In genomic region chr1:191317591-191318196, GRCm38 (mm10) we compare ENCODE assay signal across 8 mouse cellular contexts. TPM values are rescaled to one million over a fixed set of nuclear protein-coding genes. Genes with fewer than 3 reads are reported as not detected.
DNase-seq lines count a peak whose midpoint lies in the region; ATAC-seq and TF ChIP-seq lines count a peak whose summit lies in the region.

TSS of gene Nenf (minus strand) at chr1:191318194.

- 1% methylated on average over 51 of the region's 54 CpGs for WGBS in forebrain, embryonic 14.5 days
- under 1% methylated on average over 52 of the region's 54 CpGs for WGBS in heart, postnatal 0 days
- under 1% methylated on average over 52 of the region's 54 CpGs for WGBS in neural tube, embryonic 15.5 days

- H3K4me1 ChIP-seq in ES-E14 (ENCODE audit: control insufficient read depth in 2 of 2, insufficient read depth in 2 of 2, low read length in 2 of 2, poor library complexity in 1 of 2): no peaks in the 10 kb centered on the region
- H3K4me1 ChIP-seq in forebrain, embryonic 14.5 days (ENCODE audit: control insufficient read depth, insufficient read depth, low read length): peaks cover 4% of the 10 kb centered on the region; the same call in 1 of the 2 replicates
- peaks cover 10% of the 10 kb centered on the region for H3K4me1 ChIP-seq in heart, postnatal 0 days (ENCODE audit: control insufficient read depth, insufficient read depth)
- H3K4me1 ChIP-seq in neural tube, embryonic 15.5 days: peaks cover 20% of the 10 kb centered on the region

- TF ChIP-seq EP300 in heart, postnatal 0 days (IDR thresholded peaks at IDR 0.05; ENCODE audit: low read depth): no peak

- H3K27ac ChIP-seq in ES-E14 (ENCODE audit: insufficient read depth, low read depth, low read length, poor library complexity, severe bottlenecking): no peak within 1 kb of the TSS
- 0 out of 2 replicates have a peak within 1 kb of the TSS, but pooled peaks have one; percentile 27 for H3K27ac ChIP-seq in forebrain, embryonic 14.5 days (ENCODE audit: low read depth, low read length)
- H3K27ac ChIP-seq in heart, postnatal 0 days (ENCODE audit: low read depth): peak within 1 kb of the TSS; percentile 89
- H3K27ac ChIP-seq in neural tube, embryonic 15.5 days (replicated peaks): peak within 1 kb of the TSS; percentile 68

- H3K27me3 ChIP-seq in forebrain, embryonic 14.5 days (replicated peaks; ENCODE audit: control insufficient read depth, insufficient read depth, low read length): 0 out of 2 replicates have a peak, but pooled peaks cover 4% of the 10 kb centered on the region
- H3K27me3 ChIP-seq in heart, postnatal 0 days (ENCODE audit: control insufficient read depth, insufficient read depth, low read length): no peaks in the 10 kb centered on the region
- no peaks in the 10 kb centered on the region for H3K27me3 ChIP-seq in neural tube, embryonic 15.5 days (replicated peaks)

- DNase-seq in ES-E14 (ENCODE audit: low read depth, low spot score): no peak
- DNase-seq in cerebellum, adult 11 months: peak; percentile 80
- DNase-seq in forebrain, embryonic 14.5 days (ENCODE audit: low spot score): peak; percentile 74
- peak; percentile 64 for DNase-seq in heart, postnatal 0 days (ENCODE audit: low spot score)
- DNase-seq in kidney, postnatal 36 days: peak; percentile 75 to 88
- DNase-seq in lung, adult 18-20 months: peak; percentile 82 to 83
- DNase-seq in thymus, adult 18-20 months: peak; percentile 63 to 64

- H3K4me2 ChIP-seq in forebrain, embryonic 14.5 days (ENCODE audit: low read length): peak within 1 kb of the TSS; percentile 78
- peak within 1 kb of the TSS; percentile 92 for H3K4me2 ChIP-seq in heart, postnatal 0 days (ENCODE audit: low read depth, low read length)
- H3K4me2 ChIP-seq in neural tube, embryonic 15.5 days: peak within 1 kb of the TSS; percentile 85

- peak; percentile 32; the same call in 1 of the 2 replicates for TF ChIP-seq CTCF in heart, postnatal 0 days (IDR thresholded peaks at IDR 0.05; ENCODE audit: low read depth)

- H3K9me3 ChIP-seq in ES-E14 (ENCODE audit: control insufficient read depth, insufficient read depth, low read depth, low read length): no peaks in the 10 kb centered on the region
- H3K9me3 ChIP-seq in forebrain, embryonic 14.5 days (replicated peaks; ENCODE audit: control insufficient read depth, low read length): no peaks in the 10 kb centered on the region
- H3K9me3 ChIP-seq in heart, postnatal 0 days (replicated peaks; ENCODE audit: control insufficient read depth, low read length): no peaks in the 10 kb centered on the region
- no peaks in the 10 kb centered on the region for H3K9me3 ChIP-seq in neural tube, embryonic 15.5 days (replicated peaks)

- H3K9ac ChIP-seq in ES-E14 (ENCODE audit: insufficient read depth, low read depth, low read length, poor library complexity, severe bottlenecking): peak within 1 kb of the TSS; percentile 75
- peak within 1 kb of the TSS; percentile 87 for H3K9ac ChIP-seq in forebrain, embryonic 14.5 days (ENCODE audit: low read length)
- H3K9ac ChIP-seq in heart, postnatal 0 days (replicated peaks; ENCODE audit: low read depth, low read length): peak within 1 kb of the TSS; percentile 94
- peak within 1 kb of the TSS; percentile 81 for H3K9ac ChIP-seq in neural tube, embryonic 15.5 days (replicated peaks)

- H3K36me3 ChIP-seq in ES-E14 (ENCODE audit: control insufficient read depth, insufficient read depth, low read length, poor library complexity, severe bottlenecking): no peaks in the 10 kb centered on the region
- no peaks in the 10 kb centered on the region for H3K36me3 ChIP-seq in forebrain, embryonic 14.5 days (ENCODE audit: control insufficient read depth, insufficient read depth, low read length)
- no peaks in the 10 kb centered on the region for H3K36me3 ChIP-seq in heart, postnatal 0 days (replicated peaks; ENCODE audit: control insufficient read depth, insufficient read depth, low read length)
- H3K36me3 ChIP-seq in neural tube, embryonic 15.5 days: no peaks in the 10 kb centered on the region

- in situ Hi-C loops in ES-E14 (cut with MboI; ENCODE audit: low sequenced_read_pairs in 2 of 2, unreplicated experiment in 2 of 2): no loop called here

- H3K4me3 ChIP-seq in ES-E14 (ENCODE audit: insufficient read depth in 1 of 2, low read depth in 1 of 2, low read length in 2 of 2, poor library complexity in 1 of 2, severe bottlenecking in 1 of 2): peak within 1 kb of the TSS; percentile 74 to 75
- H3K4me3 ChIP-seq in forebrain, embryonic 14.5 days (ENCODE audit: low read depth, low read length): peak within 1 kb of the TSS; percentile 62
- H3K4me3 ChIP-seq in heart, postnatal 0 days (ENCODE audit: low read depth, low read length): peak within 1 kb of the TSS; percentile 89
- H3K4me3 ChIP-seq in neural tube, embryonic 15.5 days (replicated peaks): peak within 1 kb of the TSS; percentile 69

- peak; percentile 94 for ATAC-seq in forebrain, embryonic 14.5 days
- peak; percentile 86 for ATAC-seq in heart, postnatal 0 days (ENCODE audit: insufficient read depth, low read depth)
- ATAC-seq in neural tube, embryonic 15.5 days (ENCODE audit: low FRiP score): peak; percentile 88

TF ChIP-seq in ES-E14, 5 proteins besides CTCF, POLR2A, EP300 and RAD21:
- TF ChIP-seq CHD2 (IDR thresholded peaks at IDR 0.05; ENCODE audit: low read depth, low read length) (no peak), MAFK (IDR thresholded peaks at IDR 0.05; ENCODE audit: insufficient read depth, low read depth, low read length) (no peak), HCFC1 (IDR thresholded peaks at IDR 0.05; ENCODE audit: borderline replicate concordance, insufficient read depth, low read length) (no peak; the same call in 1 of the 2 replicates), ZNF384 (IDR thresholded peaks at IDR 0.05; ENCODE audit: low read depth, low read length) (no peak), ZC3H11A (IDR thresholded peaks at IDR 0.05; ENCODE audit: borderline replicate concordance, low read depth, low read length) (no peak)

RNA-seq across cellular contexts. Expression of gene Nenf, which starts in this region (rescaled TPM):
- 31.2 and 50.1 TPM in 2 replicates for total RNA-seq in ES-E14 (2012; rRNA removed)
- 125 and 128 TPM in 2 replicates for polyA plus RNA-seq in forebrain, embryonic 14.5 days (2014; fragmentation: Nextera tagmentation; extraction: Ambion mirVana)
- 209 and 250 TPM in 2 replicates for total RNA-seq in heart, postnatal 0 days (2014; rRNA removed; ENCODE audit: low replicate concordance)
- polyA plus RNA-seq in heart, postnatal 0 days (2015; fragmentation: Nextera tagmentation; extraction: Ambion mirVana): 166 and 171 TPM in 2 replicates
- 125 and 158 TPM in 2 replicates for polyA plus RNA-seq in neural tube, embryonic 15.5 days (2015; fragmentation: Nextera tagmentation; extraction: Ambion mirVana)
